Mouse (Mus musculus) intestine, postnatal 0 days (tissue): ENCODE data around the gene Tyr. TPM values are rescaled to one million over a fixed set of nuclear protein-coding genes. Genes with fewer than 3 reads are reported as not detected.

Experiments used
- ATAC-seq: fragments of 200-750 bp; cut with Nextera tagmentation; 2 replicates; pipeline ENCODE4 v1.8.0; 2017; ENCODE audit warnings: mild to moderate bottlenecking, moderate TSS enrichment, moderate library complexity
- H3K27ac ChIP-seq: fragments of 300-500 bp; sonication (generic); 2 replicates; pipeline ENCODE4 v1.5.1; 2014; ENCODE audit warnings: mild to moderate bottlenecking, low read depth, low read length, moderate library complexity
- H3K27me3 ChIP-seq: fragments of 300-500 bp; sonication (generic); replicated peaks from 2 replicates; pipeline ENCODE4 v1.6.1; 2014; ENCODE audit warnings: low read length, mixed read lengths; ENCODE audit not compliant: control insufficient read depth, insufficient read depth
- H3K36me3 ChIP-seq: fragments of 300-500 bp; sonication (generic); 2 replicates; pipeline ENCODE4 v1.6.1; 2014; ENCODE audit warnings: mild to moderate bottlenecking, moderate library complexity; ENCODE audit not compliant: control insufficient read depth, insufficient read depth
- H3K4me1 ChIP-seq: fragments of 300-500 bp; sonication (generic); replicated peaks from 2 replicates; pipeline ENCODE4 v1.6.1; 2014; ENCODE audit warnings: antibody characterized with exemption, low read length, mixed read lengths; ENCODE audit not compliant: control insufficient read depth, insufficient read depth
- H3K4me2 ChIP-seq: fragments of 300-500 bp; sonication (generic); replicated peaks from 2 replicates; pipeline ENCODE4 v1.6.1; 2014; ENCODE audit warnings: low read depth, mild to moderate bottlenecking, moderate library complexity
- H3K4me3 ChIP-seq: fragments of 300-500 bp; sonication (generic); 2 replicates; pipeline ENCODE4 v1.5.1; 2014; ENCODE audit warnings: low read depth, low read length
- H3K9ac ChIP-seq: fragments of 300-500 bp; sonication (generic); 2 replicates; pipeline ENCODE4 v1.6.1; 2014; ENCODE audit warnings: mild to moderate bottlenecking, low read depth, low read length
- H3K9me3 ChIP-seq: fragments of 300-500 bp; sonication (generic); 2 replicates; pipeline ENCODE4 v1.6.1; 2016; ENCODE audit warnings: mixed run types; ENCODE audit not compliant: control insufficient read depth
- CTCF ChIP-seq: sonication (generic); IDR thresholded peaks from 2 replicates; pipeline ENCODE4 v1.5.1; 2016; ENCODE audit warnings: low read depth, mild to moderate bottlenecking, control low read depth, antibody characterized with exemption, moderate library complexity
- WGBS: fragments of 180-500 bp; shearing (Covaris S2); extraction: QIAGEN DNeasy Blood & Tissue Kit; methylation state at CpG from one replicate; pipeline ENCODE4 v1.1.7; 2014; 5-methylcytosine and 5-hydroxymethylcytosine counted together
- polyA plus RNA-seq: library from polyadenylated mRNA; unstranded; fragments of >200 nt; fragmentation: Nextera tagmentation; extraction: Ambion mirVana; gene quantifications from 2 replicates; pipeline ENCODE4 v1.2.1, GENCODE M21; 2015

Gene Tyr
- polyA plus RNA-seq, 1 experiment from 2014 or later = not detected

DNA sequence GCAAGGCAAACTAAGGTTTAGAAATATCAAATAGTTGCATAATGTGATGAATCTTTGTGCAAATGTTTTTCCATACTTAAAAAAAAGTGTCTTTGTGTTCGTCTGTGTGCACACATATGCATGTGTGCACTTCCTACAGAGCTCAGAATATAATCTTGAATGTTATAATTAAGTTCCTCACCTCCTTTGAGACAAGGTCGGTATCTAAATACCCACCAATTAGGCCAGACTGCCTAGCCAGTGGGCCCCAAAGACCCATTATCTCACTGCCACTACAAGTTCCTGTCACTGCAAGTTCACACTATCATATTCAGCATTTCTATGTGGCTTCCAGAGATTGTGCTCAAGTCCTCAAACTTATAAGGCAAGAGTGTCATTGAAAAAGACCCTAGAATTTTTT lies 118.4 kb downstream of the Tyr start:
- no peak overlapping the region for H3K9ac ChIP-seq
- no peak overlapping the region for H3K4me2 ChIP-seq
- no peaks in the 10 kb centered on the region for H3K36me3 ChIP-seq
- H3K27me3 ChIP-seq = no peaks in the 10 kb centered on the region
- no peak for TF ChIP-seq CTCF
- WGBS = 50% methylated on average over 2 of the region's 2 CpGs
- ATAC-seq = no peak
- H3K27ac ChIP-seq = no peak overlapping the region
- no peaks in the 10 kb centered on the region for H3K4me1 ChIP-seq
- H3K4me3 ChIP-seq = no peak overlapping the region
- H3K9me3 ChIP-seq = no peaks in the 10 kb centered on the region

Other genes starting within 250 kb of the Tyr start
- 27.7 and 28.3 TPM in 2 replicates for gene Nox4, start 247.4 kb downstream of the Tyr start, polyA plus RNA-seq
- gene Grm5, start 90.7 kb upstream of the Tyr start, polyA plus RNA-seq = not detected in 2 replicates